In genomic region chr9:69160818-69161217, GRCm38 (mm10) we compare ENCODE assay signal across 17 mouse cellular contexts.
DNase-seq lines count a peak whose midpoint lies in the region; ATAC-seq and TF ChIP-seq lines count a peak whose summit lies in the region.
"Had no signal": no experiment of that assay in that cellular context is flagged by ENCODE, and none has a peak within 500 bp of the region (broad histone marks: within the 10 kb centered on the region; RNA-seq: fewer than 3 reads in every experiment).

No protein-coding gene starts in this region.

- no peak for ATAC-seq in forebrain, postnatal 0 days
- no peak for ATAC-seq in stomach, postnatal 0 days (ENCODE audit: low FRiP score, low TSS enrichment)
- ATAC-seq: intestine, embryonic 16.5 days had no signal

- intact Hi-C loops in left cerebral cortex, adult 2 months (cut with DNase I): no loop called here

- TF ChIP-seq CTCF in forebrain, postnatal 0 days (IDR thresholded peaks at IDR 0.05; ENCODE audit: low read depth): peak; percentile 22
- peak; percentile 19 for TF ChIP-seq CTCF in left cerebral cortex, adult 2 months (IDR thresholded peaks at IDR 0.05)
- TF ChIP-seq CTCF in stomach, postnatal 0 days (IDR thresholded peaks at IDR 0.05; ENCODE audit: low read depth): peak; percentile 40

- TF ChIP-seq EP300 in stomach, postnatal 0 days (optimal IDR thresholded peaks at IDR 0.05): no peak

- no peaks in the 10 kb centered on the region for H3K27me3 ChIP-seq in forebrain, postnatal 0 days (ENCODE audit: insufficient read depth, low read length)
- H3K27me3 ChIP-seq in forebrain, embryonic 10.5 days (ENCODE audit: poor library complexity, severe bottlenecking): no peaks in the 10 kb centered on the region
- no peaks in the 10 kb centered on the region for H3K27me3 ChIP-seq in stomach, postnatal 0 days (ENCODE audit: control insufficient read depth, insufficient read depth, low read length)
- H3K27me3 ChIP-seq: heart, embryonic 12.5 days had no signal

- WGBS in forebrain, postnatal 0 days: 85% methylated on average over 5 of the region's 5 CpGs
- 87% methylated on average over 5 of the region's 5 CpGs for WGBS in forebrain, embryonic 10.5 days
- 89% methylated on average over 5 of the region's 5 CpGs for WGBS in stomach, postnatal 0 days

- H3K4me3 ChIP-seq in forebrain, postnatal 0 days (ENCODE audit: low read depth, low read length): no peak overlapping the region
- H3K4me3 ChIP-seq in forebrain, embryonic 10.5 days: no peak overlapping the region
- no peak overlapping the region for H3K4me3 ChIP-seq in left cerebral cortex, adult 2 months
- no peak overlapping the region for H3K4me3 ChIP-seq in stomach, postnatal 0 days (ENCODE audit: low read depth, low read length)
- H3K4me3 ChIP-seq: heart, embryonic 12.5 days; limb, embryonic 12.5 days; myocyte had no signal

- H3K4me2 ChIP-seq in forebrain, postnatal 0 days (ENCODE audit: low read depth): no peak overlapping the region
- no peak overlapping the region for H3K4me2 ChIP-seq in stomach, postnatal 0 days (replicated peaks; ENCODE audit: low read depth)
- H3K4me2 ChIP-seq: heart, embryonic 12.5 days; limb, embryonic 12.5 days had no signal

- no peaks in the 10 kb centered on the region for H3K4me1 ChIP-seq in forebrain, postnatal 0 days (ENCODE audit: insufficient read depth)
- peaks cover 10% of the 10 kb centered on the region; the same call in 1 of the 2 replicates for H3K4me1 ChIP-seq in forebrain, embryonic 10.5 days
- H3K4me1 ChIP-seq in stomach, postnatal 0 days (replicated peaks; ENCODE audit: control insufficient read depth, insufficient read depth): no peaks in the 10 kb centered on the region

- H3K27ac ChIP-seq in forebrain, postnatal 0 days (ENCODE audit: low read depth, low read length): no peak overlapping the region
- H3K27ac ChIP-seq in forebrain, embryonic 10.5 days: no peak overlapping the region
- H3K27ac ChIP-seq in left cerebral cortex, adult 2 months: no peak overlapping the region
- H3K27ac ChIP-seq in stomach, postnatal 0 days (replicated peaks): no peak overlapping the region
- H3K27ac ChIP-seq: limb, embryonic 12.5 days had no signal

- no peaks in the 10 kb centered on the region for H3K36me3 ChIP-seq in forebrain, postnatal 0 days (ENCODE audit: insufficient read depth)
- H3K36me3 ChIP-seq in forebrain, embryonic 10.5 days (replicated peaks): no peaks in the 10 kb centered on the region
- H3K36me3 ChIP-seq in stomach, postnatal 0 days (ENCODE audit: control insufficient read depth, insufficient read depth, low read length): no peaks in the 10 kb centered on the region
- H3K36me3 ChIP-seq: heart, embryonic 12.5 days; limb, embryonic 12.5 days had no signal

- no peak overlapping the region for H3K9ac ChIP-seq in forebrain, postnatal 0 days
- no peak overlapping the region for H3K9ac ChIP-seq in stomach, postnatal 0 days (ENCODE audit: low read length)
- H3K9ac ChIP-seq: heart, embryonic 12.5 days; limb, embryonic 12.5 days had no signal

- H3K9me3 ChIP-seq in forebrain, postnatal 0 days (ENCODE audit: low read length): no peaks in the 10 kb centered on the region
- no peaks in the 10 kb centered on the region for H3K9me3 ChIP-seq in forebrain, embryonic 10.5 days
- H3K9me3 ChIP-seq in stomach, postnatal 0 days (ENCODE audit: control insufficient read depth, low read length): no peaks in the 10 kb centered on the region
- H3K9me3 ChIP-seq: limb, embryonic 12.5 days had no signal

- no peak for DNase-seq in forebrain, postnatal 0 days
- DNase-seq in forebrain, embryonic 10.5 days (ENCODE audit: extremely low spot score, low spot score): no peak
- no peak for DNase-seq in left cerebral cortex, adult 2 months (ENCODE audit: extremely low spot score in 1 of 2, low spot score in 2 of 2)
- DNase-seq in left cerebral cortex, adult 8-10 months (ENCODE audit: low spot score in 2 of 2): no peak
- peak; percentile 5 for DNase-seq in thymus, postnatal 0 days (ENCODE audit: low spot score)
- no peak for DNase-seq in thymus, postnatal 36 days
- DNase-seq in stomach, postnatal 0 days (ENCODE audit: low spot score): no peak
- DNase-seq in right cerebral cortex, postnatal 10 days (ENCODE audit: low spot score in 2 of 2): no peak
- DNase-seq: cerebellum, postnatal 36 days; gastrocnemius, postnatal 36 days; kidney, postnatal 36 days; right cerebral cortex, adult 18-20 months; thymus, adult 18-20 months had no signal
